Mouse (Mus musculus) cerebellum, postnatal 14 days (tissue): ENCODE results near the gene Pdgfa.

ENCODE experiments used
- DNase-seq, 2 experiments: peaks; one replicate each; pipeline ENCODE4 v3.0.0; 2021; ENCODE audit warnings: mixed read lengths in 2 of 2

Pdgfa gene

DNA sequence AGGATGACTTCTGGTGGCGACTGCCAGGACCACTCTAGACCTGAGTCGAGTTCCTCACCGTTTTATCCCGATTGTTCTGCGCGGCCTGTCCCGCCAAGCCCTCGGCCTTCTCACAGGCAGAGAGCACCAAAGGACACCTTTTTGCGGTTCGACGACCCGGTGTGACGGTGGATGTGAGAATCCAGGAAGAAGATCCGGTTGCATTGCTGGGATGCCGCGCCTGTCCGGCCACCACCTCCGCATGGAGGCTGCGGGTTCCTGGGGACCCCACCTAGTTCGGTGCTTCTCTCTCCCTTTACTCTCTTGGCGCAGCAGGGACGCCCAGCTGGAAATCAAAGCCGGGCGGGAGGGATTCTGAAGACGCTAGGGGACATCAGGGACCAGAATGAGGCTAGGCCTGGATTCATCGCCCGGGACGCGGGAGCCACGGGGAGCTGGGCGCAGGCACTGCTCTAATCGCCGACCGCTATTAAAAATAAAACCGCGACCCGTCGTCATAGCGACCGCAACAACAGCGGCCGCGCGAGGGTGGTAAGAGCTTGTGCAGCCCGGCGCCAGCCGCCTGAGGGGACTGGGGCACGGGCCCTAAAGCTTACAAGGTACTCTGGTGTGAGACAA is at the start of gene Pdgfa:
Gene Pdgfa, minus strand, starts transcription at position 200 of the 618 bp plus-strand sequence.
- peak; percentile 45 to 51 for DNase-seq

DNA sequence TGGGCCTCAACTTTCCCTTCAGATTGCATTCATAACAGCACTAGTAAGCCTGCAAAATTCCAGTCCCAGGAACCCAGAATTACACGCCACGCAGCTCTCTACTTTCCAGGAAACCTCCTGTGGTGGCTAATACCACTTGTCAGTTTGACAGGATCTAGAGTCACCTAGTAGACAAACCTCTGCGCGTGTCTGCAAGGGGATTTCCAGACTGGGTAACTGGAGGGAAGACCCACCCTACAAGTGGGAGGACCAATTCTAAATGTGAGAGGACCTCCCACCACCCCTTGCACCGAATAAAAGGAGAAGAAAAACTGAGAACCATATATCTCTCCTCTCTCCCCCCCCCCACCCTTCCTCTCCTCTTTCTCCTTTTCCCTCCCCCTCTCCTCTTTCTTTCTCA is 49.5 kb upstream of the Pdgfa start:
- no peak for DNase-seq

- DNase-seq = no peak
These were observed 46.4 kb upstream of the Pdgfa start for GRCm38 (mm10) chr5:139043546-139043945.

GRCm38 (mm10) chr5:139042299-139042698 is 45.1 kb upstream of the Pdgfa start:
- no peak for DNase-seq

- DNase-seq = no peak
These were observed 38.0 kb upstream of the Pdgfa start for GRCm38 (mm10) chr5:139035171-139035570.

DNA sequence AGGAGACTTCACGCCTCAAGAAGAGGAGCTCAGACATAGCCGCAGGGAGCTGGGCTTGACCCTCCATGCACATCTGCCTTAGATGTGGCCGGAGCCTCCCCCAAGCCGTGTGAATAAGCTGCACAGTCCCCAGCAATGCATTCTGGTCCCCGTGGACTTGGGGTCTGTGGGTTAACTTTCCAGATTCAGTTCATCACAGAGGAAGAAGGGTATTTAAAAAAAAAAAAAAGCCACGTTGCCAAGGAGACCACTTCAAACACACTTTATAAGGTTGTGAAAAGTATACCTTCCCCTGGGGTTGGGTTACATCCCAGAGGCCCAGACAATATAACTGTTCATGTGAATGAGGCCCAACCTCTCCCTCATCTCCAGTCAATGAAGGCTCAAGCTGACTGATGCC is 37.6 kb upstream of the Pdgfa start:
- DNase-seq = no peak

DNA sequence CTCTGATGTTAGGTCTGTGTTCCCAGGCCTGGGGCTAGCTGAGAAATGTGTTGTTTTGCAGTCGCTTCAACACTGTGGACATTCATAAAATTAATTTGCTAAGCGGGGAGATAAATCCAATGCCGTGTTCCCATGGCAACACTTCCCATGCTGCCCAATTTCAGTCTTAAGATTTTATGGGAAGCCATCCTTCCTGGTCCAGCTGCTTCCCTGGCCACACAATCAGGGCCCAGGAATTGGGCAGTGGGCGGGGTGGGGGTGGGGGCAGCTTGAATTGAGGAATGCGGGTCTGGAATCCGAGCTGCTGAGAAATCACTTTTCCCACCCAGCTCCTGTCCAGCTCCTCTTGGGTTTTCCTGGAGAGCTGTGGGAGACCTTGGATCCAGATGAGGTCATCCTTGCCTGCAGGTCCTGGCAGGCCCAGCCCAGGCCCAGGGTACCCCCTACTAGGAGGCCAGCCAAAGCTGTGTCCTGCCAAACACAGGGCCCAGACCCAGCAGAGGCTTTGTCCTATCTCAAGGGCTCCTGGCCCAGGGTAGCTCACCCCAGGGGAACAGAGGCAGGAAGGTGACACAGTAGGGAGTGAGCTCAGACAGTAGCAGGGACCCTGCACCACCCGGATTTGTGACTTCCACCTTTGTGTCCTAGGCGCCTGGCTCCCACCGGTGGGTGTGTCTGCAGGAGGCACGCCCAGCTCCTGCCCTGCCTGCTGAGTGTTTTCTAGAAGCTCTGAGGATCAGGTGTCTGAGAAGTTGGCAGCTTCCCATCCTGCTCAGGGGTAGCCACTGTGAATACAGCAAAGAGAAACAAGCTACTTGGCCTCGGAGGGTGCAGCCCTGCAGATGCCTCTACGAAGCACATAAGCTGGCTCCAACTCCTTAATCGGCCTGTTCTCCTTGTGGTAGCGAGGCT is 36.5 kb upstream of the Pdgfa start:
- peak; percentile 37 to 40 for DNase-seq

DNA sequence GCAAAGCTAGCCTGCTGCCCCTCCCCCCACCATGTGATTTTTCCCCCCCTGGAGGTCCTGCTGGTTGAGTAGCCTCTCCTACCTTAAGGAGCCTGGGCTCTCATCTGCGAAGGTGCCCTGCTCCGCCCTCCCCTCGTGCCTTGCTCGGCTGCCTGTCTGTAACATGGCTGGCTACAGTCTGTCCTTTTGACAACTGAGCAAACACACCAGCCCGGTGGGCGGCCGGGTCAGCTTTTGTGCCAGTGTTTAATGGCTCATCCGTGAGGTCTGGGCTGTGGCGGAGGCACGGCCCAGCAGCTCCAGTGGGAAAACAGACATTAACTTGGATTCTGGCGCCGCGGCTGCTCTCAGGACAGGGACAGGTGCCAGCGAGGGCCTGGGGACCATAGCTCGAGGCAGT is 30.4 kb upstream of the Pdgfa start:
- peak; percentile 42 to 47 for DNase-seq

DNA sequence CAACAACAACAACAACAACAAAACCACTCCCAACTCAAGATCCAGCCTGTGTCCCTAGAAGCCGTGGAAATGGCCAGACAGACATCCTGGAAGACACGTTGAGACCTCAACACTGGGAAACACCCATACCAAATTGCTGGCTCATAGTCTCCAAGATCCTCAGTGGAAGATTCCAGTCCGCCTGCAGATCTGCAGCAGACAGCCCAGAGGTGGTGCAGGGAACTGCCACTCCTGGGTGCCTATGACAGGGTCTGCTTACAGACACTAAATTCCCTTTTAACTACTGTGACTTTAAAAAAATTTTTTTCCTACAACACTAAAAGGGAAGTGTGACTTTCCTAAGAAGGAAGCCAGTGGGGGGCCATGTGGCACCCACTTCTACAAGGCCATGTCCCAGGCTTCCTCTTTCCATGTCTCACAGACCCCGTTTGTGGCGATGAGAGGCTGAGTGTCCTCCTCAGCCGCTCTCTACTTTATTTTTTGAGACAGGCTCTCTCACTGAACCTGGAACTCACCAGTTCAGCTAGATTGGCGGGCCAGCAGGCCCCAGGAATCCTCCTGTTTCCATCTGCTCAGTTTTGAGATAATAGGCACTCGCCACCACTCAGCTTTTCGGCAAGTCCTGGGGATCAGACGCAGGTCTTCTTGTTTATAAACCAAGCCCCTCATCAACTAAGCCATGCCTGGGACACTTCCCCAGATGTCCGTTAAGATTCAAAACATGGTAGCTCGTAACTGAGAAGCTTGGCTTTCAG is 27.4 kb upstream of the Pdgfa start:
- peak; percentile 46 to 65 for DNase-seq

- DNase-seq = no peak
These were observed 23.4 kb upstream of the Pdgfa start for GRCm38 (mm10) chr5:139020595-139020994.

DNA sequence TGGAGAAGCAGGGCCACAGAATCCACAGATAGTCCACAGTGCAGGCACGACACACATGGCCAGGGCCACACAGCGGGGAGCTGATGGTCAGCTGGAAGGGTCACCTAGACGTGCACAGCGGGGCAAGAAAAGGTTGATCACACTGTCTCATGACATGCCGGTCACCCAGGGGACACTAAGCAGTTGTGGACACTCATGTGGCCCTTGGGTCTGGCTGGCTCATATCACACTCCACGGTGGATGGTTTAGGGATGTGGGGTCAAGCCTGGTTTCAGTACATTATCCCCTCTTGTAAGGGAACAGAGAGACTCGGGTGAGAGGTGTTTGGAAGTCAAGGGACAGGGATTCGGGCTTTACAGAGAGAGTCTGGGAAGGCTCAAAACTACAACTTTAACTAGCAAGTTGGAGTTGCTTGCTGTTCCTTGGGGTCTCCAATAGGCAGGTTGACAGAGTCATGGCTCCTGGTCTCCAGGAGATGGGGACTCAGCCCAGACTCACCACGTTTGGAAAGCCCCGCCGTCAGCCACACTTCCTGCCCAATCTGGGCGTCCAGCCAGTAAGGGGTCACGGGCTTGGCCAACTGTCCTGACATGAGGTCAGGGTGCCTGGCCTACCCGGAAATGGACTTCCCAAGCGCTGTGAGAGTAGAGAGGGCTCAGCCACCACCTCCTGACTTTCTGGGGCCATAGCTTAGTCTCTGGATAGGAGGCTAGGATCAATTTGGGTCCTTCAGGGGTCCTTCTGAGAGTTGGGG is 20.4 kb upstream of the Pdgfa start:
- peak in 1 of 2 experiments; percentile 45 for DNase-seq

DNA sequence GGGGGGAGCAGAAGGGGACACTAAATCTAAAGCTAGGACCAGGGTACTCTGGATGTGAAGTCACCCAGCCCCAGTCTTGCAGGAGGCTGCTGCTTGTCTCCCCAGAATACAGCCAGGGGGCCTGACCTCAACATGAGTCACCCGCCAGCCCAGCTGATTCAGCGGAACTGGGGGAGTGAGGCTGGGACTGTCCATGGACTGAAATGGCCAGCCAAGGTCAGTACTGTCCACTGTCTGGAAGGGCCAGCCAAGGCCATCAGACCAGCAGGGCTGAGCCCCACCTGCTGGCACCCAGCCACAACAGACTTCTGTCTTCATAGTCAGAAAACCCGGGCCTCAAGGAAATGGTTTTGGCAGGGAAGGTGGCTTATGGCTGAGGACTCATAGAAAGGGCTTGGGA is 17.9 kb upstream of the Pdgfa start:
- DNase-seq = peak; percentile 30 to 50

DNA sequence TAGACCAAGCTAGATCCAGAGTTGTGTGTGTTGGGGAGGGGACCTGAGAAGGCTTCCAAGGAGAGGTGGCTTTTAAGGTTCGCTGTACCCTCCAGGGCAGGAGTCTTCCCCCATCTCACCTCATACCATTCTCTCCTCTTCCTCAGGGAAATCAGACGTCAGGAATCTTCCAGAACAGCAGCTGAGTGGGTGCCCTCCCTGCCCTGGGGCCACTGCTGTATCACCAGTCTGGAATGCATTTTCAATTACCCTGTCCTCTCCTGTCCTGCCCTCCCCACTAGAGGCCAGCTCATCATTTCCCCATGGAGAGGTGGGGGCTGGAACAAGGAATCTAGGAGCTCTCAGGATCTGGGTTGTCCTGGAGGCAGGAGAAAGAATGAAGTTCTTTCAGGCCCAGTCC is 13.5 kb upstream of the Pdgfa start:
- DNase-seq = no peak

GRCm38 (mm10) chr5:139007141-139007775 is 10.1 kb upstream of the Pdgfa start:
- peak; percentile 29 to 45 for DNase-seq

GRCm38 (mm10) chr5:139004588-139004987 is 7.4 kb upstream of the Pdgfa start:
- DNase-seq = peak; percentile 24 to 26

- no peak for DNase-seq
These were observed 2.5 kb upstream of the Pdgfa start for GRCm38 (mm10) chr5:138999716-139000115.

DNA sequence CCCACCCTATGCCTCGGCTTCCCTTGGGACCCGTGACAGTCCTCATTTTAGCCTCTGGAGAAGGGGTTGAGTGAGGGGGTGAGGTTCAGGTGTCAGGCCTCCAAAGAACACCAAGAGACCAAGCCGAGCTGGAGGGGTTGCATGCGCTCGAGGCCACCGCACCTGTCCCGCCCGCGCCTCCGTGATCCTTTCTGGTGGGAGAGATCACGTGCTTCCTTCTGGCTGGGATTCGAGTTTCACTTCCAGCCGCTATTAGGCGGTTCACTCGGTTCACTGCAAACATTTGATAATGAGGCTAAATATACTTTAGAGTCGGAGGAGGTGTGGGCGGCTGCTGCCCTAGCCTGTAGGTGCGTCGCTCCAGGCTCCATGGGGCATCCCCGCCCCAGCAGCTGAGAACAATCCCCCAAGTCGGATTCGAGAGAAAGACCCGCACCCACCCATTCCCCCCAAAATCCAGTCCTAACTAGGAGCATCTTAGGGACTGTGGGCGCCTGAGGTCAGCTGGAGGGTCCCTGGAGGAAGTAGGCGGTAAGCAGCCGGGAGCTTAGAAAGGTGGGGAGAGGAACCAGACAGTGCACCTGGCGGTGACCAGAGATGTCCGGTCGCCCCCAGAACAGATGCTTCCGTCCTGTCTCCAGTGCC is 888 bp upstream of the Pdgfa start:
- peak in 1 of 2 experiments; percentile 16 for DNase-seq

- peak; percentile 42 to 59 for DNase-seq
These were observed 672 bp downstream of the Pdgfa start for GRCm38 (mm10) chr5:138996322-138997073.

DNA sequence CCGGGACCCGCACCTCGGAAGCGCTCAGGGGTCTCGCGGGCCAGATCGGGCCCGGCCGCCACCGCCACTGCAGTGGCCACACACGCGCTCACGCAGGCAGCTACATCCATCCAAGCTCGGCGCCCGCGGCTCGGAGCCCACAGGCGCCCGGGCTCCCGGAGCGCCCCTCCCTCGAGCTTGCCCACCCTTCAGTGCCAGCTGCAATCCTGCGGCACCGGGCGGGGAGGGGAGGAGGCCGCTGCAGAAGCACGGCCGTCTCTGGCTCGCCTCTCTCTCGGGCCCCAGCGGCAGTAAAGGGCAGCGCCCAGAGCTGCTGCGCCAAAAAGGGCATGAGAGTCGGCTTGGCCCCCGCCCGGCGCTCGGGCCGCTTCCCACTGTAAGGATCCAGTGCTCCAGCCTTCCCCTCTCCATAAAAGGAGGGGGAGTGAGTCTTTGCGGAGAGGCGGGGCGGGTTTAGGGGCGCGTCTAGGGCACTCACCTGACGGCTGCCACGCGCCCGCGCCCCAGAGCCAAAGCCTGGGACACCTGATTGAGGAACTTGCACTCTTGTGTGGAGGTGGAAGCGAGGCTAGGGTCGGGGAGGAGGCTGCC is 1.4 kb downstream of the Pdgfa start:
- DNase-seq = peak; percentile 66 to 69
